8 mouse cellular contexts compared by ENCODE assay signal in the genomic region with DNA sequence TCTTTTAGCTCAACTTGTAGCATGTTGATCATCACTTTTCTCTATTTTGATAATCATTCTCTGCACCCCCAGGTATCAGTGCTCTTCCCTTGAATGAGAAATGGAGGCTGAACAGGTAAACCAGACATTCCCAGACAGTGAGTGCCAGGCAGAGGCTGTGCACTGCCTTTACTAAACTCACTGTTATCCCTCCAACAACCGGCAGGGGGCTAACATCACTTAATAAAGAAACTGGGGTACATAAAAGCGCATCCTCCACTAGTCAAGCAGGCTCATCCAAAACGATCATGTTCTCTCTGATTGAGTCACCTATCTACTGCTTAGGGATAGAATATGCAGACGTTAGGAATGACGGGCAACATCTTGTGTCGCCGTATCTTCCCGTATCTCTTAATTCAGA.
DNase-seq lines count a peak whose midpoint lies in the region; ATAC-seq and TF ChIP-seq lines count a peak whose summit lies in the region.

No protein-coding gene starts in this region.

- peak; percentile 9 for TF ChIP-seq CTCF in ES-Bruce4 (IDR thresholded peaks at IDR 0.05; ENCODE audit: low read depth, low read length)

- H3K4me1 ChIP-seq in ES-Bruce4 (ENCODE audit: control insufficient read depth, insufficient read depth, low read length), result no peaks in the 10 kb centered on the region
- no peaks in the 10 kb centered on the region for H3K4me1 ChIP-seq in embryonic facial prominence, embryonic 14.5 days (ENCODE audit: control insufficient read depth, insufficient read depth, low read length)

- H3K27ac ChIP-seq in ES-Bruce4 (ENCODE audit: insufficient read depth, low read length), result no peak overlapping the region
- H3K27ac ChIP-seq in embryonic facial prominence, embryonic 14.5 days (replicated peaks; ENCODE audit: low read depth, low read length), result no peak overlapping the region

- intact Hi-C loops in left cerebral cortex, postnatal 14 days (cut with DNase I), result loop anchor here (5.0 kb wide), 2 partner anchors 244 to 564 kb away; partner anchors contain the start of gene Mllt3
- intact Hi-C loops in left cerebral cortex, postnatal 36 days (cut with DNase I), result loop anchor here (5.0 to 10.0 kb wide), 4 partner anchors 116 to 564 kb away; no protein-coding TSS in a partner anchor

- WGBS in embryonic facial prominence, embryonic 14.5 days, result 72% methylated on average over 8 of the region's 8 CpGs

- TF ChIP-seq POLR2A in ES-Bruce4 (IDR thresholded peaks at IDR 0.05; ENCODE audit: insufficient read depth, low read length), result no peak

- no peak for TF ChIP-seq EP300 in ES-Bruce4 (IDR thresholded peaks at IDR 0.05; ENCODE audit: insufficient read depth, low read depth, low read length)

- H3K9me3 ChIP-seq in ES-Bruce4 (replicated peaks; ENCODE audit: control insufficient read depth, insufficient read depth, low read length, poor library complexity, severe bottlenecking), result no peaks in the 10 kb centered on the region
- no peaks in the 10 kb centered on the region for H3K9me3 ChIP-seq in embryonic facial prominence, embryonic 14.5 days (ENCODE audit: control insufficient read depth, low read length)

- H3K4me2 ChIP-seq in embryonic facial prominence, embryonic 14.5 days (ENCODE audit: low read depth, low read length), result no peak overlapping the region

- no peaks in the 10 kb centered on the region for H3K36me3 ChIP-seq in ES-Bruce4 (ENCODE audit: control insufficient read depth, insufficient read depth, low read length, poor library complexity, severe bottlenecking)
- H3K36me3 ChIP-seq in embryonic facial prominence, embryonic 14.5 days (ENCODE audit: control insufficient read depth, insufficient read depth, low read length), result peaks cover 41% of the 10 kb centered on the region

- peak; percentile 40 to 51 for DNase-seq in left cerebral cortex, postnatal 14 days (ENCODE audit: low spot score in 2 of 2)
- DNase-seq in left cerebral cortex, postnatal 36 days (ENCODE audit: low spot score in 2 of 2), result no peak
- DNase-seq in adrenal gland, postnatal 14 days, result peak; percentile 66
- DNase-seq in embryonic facial prominence, embryonic 14.5 days (ENCODE audit: low spot score), result peak; percentile 41
- peak; percentile 16 for DNase-seq in layer of hippocampus, adult 9-11 months
- peak; percentile 65 for DNase-seq in naive thymus-derived CD4-positive, alpha-beta T cell, adult 2 months (ENCODE audit: low read depth)
- DNase-seq in urinary bladder, postnatal 4 days (ENCODE audit: low spot score in 2 of 2), result no peak

- H3K4me3 ChIP-seq in ES-Bruce4 (ENCODE audit: low read depth, low read length), result no peak overlapping the region
- H3K4me3 ChIP-seq in embryonic facial prominence, embryonic 14.5 days (ENCODE audit: low read depth, low read length), result no peak overlapping the region

- no peak for ATAC-seq in embryonic facial prominence, embryonic 14.5 days (ENCODE audit: low read depth)

- H3K9ac ChIP-seq in ES-Bruce4 (ENCODE audit: low read depth, poor library complexity, severe bottlenecking), result no peak overlapping the region
- no peak overlapping the region for H3K9ac ChIP-seq in embryonic facial prominence, embryonic 14.5 days (ENCODE audit: low read depth, low read length)

- H3K27me3 ChIP-seq in ES-Bruce4 (ENCODE audit: control insufficient read depth, insufficient read depth, low read length, poor library complexity, severe bottlenecking), result no peaks in the 10 kb centered on the region
- H3K27me3 ChIP-seq in embryonic facial prominence, embryonic 14.5 days (replicated peaks; ENCODE audit: control insufficient read depth, insufficient read depth, low read length), result no peaks in the 10 kb centered on the region

Comparison
In these comparisons a context has a peak if more than half of its experiments do, and no peak if none do; other contexts are left out.
1. DNase-seq: peak in left cerebral cortex, postnatal 14 days (2 of 2), adrenal gland, postnatal 14 days (single experiment), embryonic facial prominence, embryonic 14.5 days (single experiment), layer of hippocampus, adult 9-11 months (single experiment) and naive thymus-derived CD4-positive, alpha-beta T cell, adult 2 months (single experiment); none in left cerebral cortex, postnatal 36 days (0 of 2) and urinary bladder, postnatal 4 days (0 of 2).